Mouse (Mus musculus) heart, embryonic 14.5 days (tissue): Measurements from ENCODE around the gene Catsper2. TPM values are rescaled to one million over a fixed set of nuclear protein-coding genes. Genes with fewer than 3 reads are reported as not detected.

Source experiments
- ATAC-seq: fragments of 200-750 bp; cut with Nextera tagmentation; 2 replicates; pipeline ENCODE4 v1.8.0; 2017; ENCODE audit warnings: low read depth, moderate TSS enrichment; ENCODE audit not compliant: insufficient number of reproducible peaks, insufficient read depth, low FRiP score
- H3K27ac ChIP-seq, 2 experiments: fragments of 200-500 bp in 1 of 2; fragments of 300-500 bp in 1 of 2; sonication (generic) in 1 of 2; replicated peaks in 1 of 2; 2 replicates each; pipeline ENCODE4 v1.5.1; 2012 to 2014; ENCODE audit warnings: low read depth in 2 of 2, low read length in 2 of 2, control low read depth in 1 of 2, mild to moderate bottlenecking in 1 of 2, mixed read lengths in 1 of 2; ENCODE audit not compliant: control insufficient read depth in 1 of 2, insufficient read depth in 1 of 2
- H3K27me3 ChIP-seq: fragments of 300-500 bp; sonication (generic); 2 replicates; pipeline ENCODE4 v1.6.1; 2014; ENCODE audit warnings: mild to moderate bottlenecking, low read length, control low read depth; ENCODE audit not compliant: control insufficient read depth, insufficient read depth
- H3K36me3 ChIP-seq: fragments of 300-500 bp; sonication (generic); 2 replicates; pipeline ENCODE4 v1.6.1; 2014; ENCODE audit warnings: mild to moderate bottlenecking, control low read depth, low read length, mixed read lengths; ENCODE audit not compliant: control insufficient read depth, insufficient read depth
- H3K4me1 ChIP-seq, 2 experiments: fragments of 200-500 bp in 1 of 2; fragments of 300-500 bp in 1 of 2; sonication (generic) in 1 of 2; 2 replicates each; pipeline ENCODE4 v1.6.1; 2012 to 2014; ENCODE audit warnings: low read length in 2 of 2, control low read depth in 1 of 2, mixed read lengths in 1 of 2; ENCODE audit not compliant: control insufficient read depth in 2 of 2, insufficient read depth in 2 of 2
- H3K4me2 ChIP-seq: fragments of 300-500 bp; sonication (generic); 2 replicates; pipeline ENCODE4 v1.6.1; 2014; ENCODE audit warnings: mild to moderate bottlenecking, low read length
- H3K4me3 ChIP-seq, 2 experiments: fragments of 200-500 bp in 1 of 2; fragments of 300-500 bp in 1 of 2; sonication (generic) in 1 of 2; 2 replicates each; pipeline ENCODE4 v1.5.1; 2012 to 2014; ENCODE audit warnings: low read length in 2 of 2, mild to moderate bottlenecking in 2 of 2, control low read depth in 1 of 2, low read depth in 1 of 2, moderate library complexity in 1 of 2; ENCODE audit not compliant: control insufficient read depth in 1 of 2, insufficient read depth in 1 of 2
- H3K9ac ChIP-seq: fragments of 300-500 bp; sonication (generic); 2 replicates; pipeline ENCODE4 v1.6.1; 2014; ENCODE audit warnings: mild to moderate bottlenecking, low read length
- H3K9me3 ChIP-seq: fragments of 300-500 bp; sonication (generic); 2 replicates; pipeline ENCODE4 v1.6.1; 2016; ENCODE audit warnings: low read length, control low read depth; ENCODE audit not compliant: control insufficient read depth
- WGBS: fragments of 180-500 bp; shearing (Covaris S2); extraction: QIAGEN DNeasy Blood & Tissue Kit; methylation state at CpG from one replicate; pipeline ENCODE4 v1.1.7; 2014; 5-methylcytosine and 5-hydroxymethylcytosine counted together
- polyA plus RNA-seq: library from polyadenylated mRNA; unstranded; fragments of >200 nt; fragmentation: Nextera tagmentation; extraction: Ambion mirVana; gene quantifications from 2 replicates; pipeline ENCODE4 v1.2.1, GENCODE M21; 2014

Gene Catsper2
- polyA plus RNA-seq, 1 experiment from 2014 or later, result 3.1 TPM

DNA sequence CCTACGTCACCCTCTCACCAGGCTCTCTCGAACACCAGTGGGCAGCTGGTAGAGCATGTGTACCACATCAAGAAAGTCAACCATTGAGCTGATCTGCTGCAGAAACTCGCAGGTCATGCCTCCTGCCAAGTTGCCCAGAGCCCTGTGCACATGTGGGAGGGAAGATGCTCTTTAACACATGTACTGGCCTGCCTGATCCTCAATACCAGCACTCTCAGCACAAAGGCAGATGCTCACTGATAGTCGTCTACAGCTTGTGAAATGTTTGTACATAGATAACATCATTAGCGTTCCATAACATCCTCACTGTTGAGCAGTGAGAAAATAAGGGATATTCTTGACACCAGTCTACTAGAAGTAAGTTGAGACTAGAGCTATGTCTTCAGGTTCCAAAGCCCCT, 42.7 kb downstream of the Catsper2 start:
- Histone ChIP-seq H3K4me3 (no peak overlapping the region), H3K36me3 (no peaks in the 10 kb centered on the region), H3K9me3 (no peaks in the 10 kb centered on the region), H3K9ac (no peak overlapping the region), H3K27ac (no peak overlapping the region), H3K4me2 (no peak overlapping the region), H3K4me1 (no peaks in the 10 kb centered on the region; a peak in 1 of 4 replicates), H3K27me3 (no peaks in the 10 kb centered on the region)
- ATAC-seq, result no peak
- WGBS, result 84% methylated on average over 5 of the region's 5 CpGs

- Histone ChIP-seq H3K27me3 (no peaks in the 10 kb centered on the region), H3K4me2 (no peak overlapping the region), H3K4me3 (no peak overlapping the region), H3K9me3 (no peaks in the 10 kb centered on the region), H3K27ac (no peak overlapping the region), H3K36me3 (no peaks in the 10 kb centered on the region), H3K9ac (no peak overlapping the region), H3K4me1 (no peaks in the 10 kb centered on the region; a peak in 1 of 4 replicates)
- ATAC-seq, result no peak
- 71% methylated on average over 2 of the region's 2 CpGs for WGBS
Observed at GRCm38 (mm10) chr2:121368831-121369230, 44.8 kb downstream of the Catsper2 start.

GRCm38 (mm10) chr2:121363656-121364055, 49.9 kb downstream of the Catsper2 start:
- Histone ChIP-seq H3K36me3 (no peaks in the 10 kb centered on the region), H3K27me3 (peaks cover 14% of the 10 kb centered on the region), H3K9ac (no peak overlapping the region), H3K4me1 (peaks cover 0 to under 1% of the 10 kb centered on the region in 2 experiments; a peak in 2 of 4 replicates), H3K4me2 (no peak overlapping the region), H3K27ac (no peak overlapping the region), H3K9me3 (no peaks in the 10 kb centered on the region), H3K4me3 (no peak overlapping the region)
- WGBS, result 76% methylated on average over 3 of the region's 3 CpGs
- ATAC-seq, result no peak

DNA sequence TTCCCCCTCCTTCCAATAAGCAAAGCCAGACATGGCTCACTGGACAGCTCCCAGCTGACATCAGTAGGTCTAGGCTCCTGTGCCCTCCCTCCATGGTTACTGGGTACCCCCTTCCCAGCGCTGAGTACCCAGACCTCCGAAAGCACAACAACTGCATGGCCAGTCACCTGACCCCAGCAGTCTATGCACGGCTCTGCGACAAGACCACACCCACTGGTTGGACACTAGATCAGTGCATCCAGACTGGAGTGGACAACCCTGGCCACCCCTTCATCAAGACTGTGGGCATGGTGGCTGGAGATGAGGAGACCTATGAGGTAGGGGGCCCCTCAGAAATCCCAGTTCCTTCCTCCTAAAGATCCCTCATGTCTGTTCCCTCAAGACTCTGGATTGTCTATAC, 54.1 kb downstream of the Catsper2 start:
- H3K36me3 ChIP-seq, result no peaks in the 10 kb centered on the region
- H3K9ac ChIP-seq, result no peak overlapping the region
- no peak for ATAC-seq
- no peaks in the 10 kb centered on the region for H3K9me3 ChIP-seq
- no peak overlapping the region for H3K4me3 ChIP-seq
- 52% methylated on average over 4 of the region's 4 CpGs for WGBS
- H3K27me3 ChIP-seq, result peaks cover 40% of the 10 kb centered on the region
- no peak overlapping the region for H3K4me2 ChIP-seq
- peaks cover 3 to 4% of the 10 kb centered on the region in 2 experiments; a peak in 2 of 4 replicates for H3K4me1 ChIP-seq
- H3K27ac ChIP-seq, result no peak overlapping the region

DNA sequence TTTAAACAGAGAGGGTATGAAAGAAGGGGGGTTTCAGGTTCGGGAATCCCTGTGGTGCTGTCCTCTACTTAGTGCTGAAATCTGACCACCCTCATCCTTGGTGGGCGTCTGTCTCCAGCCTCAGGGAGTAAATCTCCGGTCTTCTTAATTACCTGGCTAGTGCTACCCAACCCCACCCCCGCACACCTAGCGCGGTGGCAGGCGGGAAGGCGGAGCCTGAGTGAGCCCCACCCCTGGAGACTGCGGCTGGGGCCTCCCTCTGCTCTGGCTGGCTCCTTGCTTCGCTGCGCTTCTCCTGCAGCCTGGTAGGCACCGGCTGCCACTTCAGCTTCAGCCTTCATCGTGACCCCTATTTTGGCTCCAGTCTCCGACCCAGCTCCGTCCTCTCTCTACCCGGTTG, 55.2 kb downstream of the Catsper2 start:
- H3K4me2 ChIP-seq, result peak overlapping the region; percentile 22; the same call in 1 of the 2 replicates
- H3K9me3 ChIP-seq, result no peaks in the 10 kb centered on the region
- H3K9ac ChIP-seq, result no peak overlapping the region
- WGBS, result under 1% methylated on average over 16 of the region's 16 CpGs
- no peaks in the 10 kb centered on the region for H3K36me3 ChIP-seq
- peaks cover 6 to 11% of the 10 kb centered on the region in 2 experiments; a peak in 3 of 4 replicates for H3K4me1 ChIP-seq
- ATAC-seq, result no peak
- no peak overlapping the region for H3K27ac ChIP-seq
- H3K27me3 ChIP-seq, result peaks cover 40% of the 10 kb centered on the region
- H3K4me3 ChIP-seq, result no peak overlapping the region

- WGBS, result 1% methylated on average over 4 of the region's 4 CpGs
- H3K36me3 ChIP-seq, result no peaks in the 10 kb centered on the region
- H3K4me3 ChIP-seq, result no peak overlapping the region
- no peaks in the 10 kb centered on the region for H3K9me3 ChIP-seq
- H3K27me3 ChIP-seq, result peaks cover 40% of the 10 kb centered on the region
- no peak overlapping the region for H3K9ac ChIP-seq
- peaks cover 6 to 13% of the 10 kb centered on the region in 2 experiments; a peak in 3 of 4 replicates for H3K4me1 ChIP-seq
- H3K27ac ChIP-seq, result no peak overlapping the region
- no peak overlapping the region for H3K4me2 ChIP-seq
- ATAC-seq, result no peak
Observed at GRCm38 (mm10) chr2:121357961-121358360, 55.6 kb downstream of the Catsper2 start.

- Histone ChIP-seq H3K4me3 (no peak within 1 kb of the TSS), H3K4me2 (peak within 1 kb of the TSS; percentile 22; the same call in 1 of the 2 replicates), H3K4me1 (peaks cover 6 to 13% of the 10 kb centered on the region in 2 experiments; a peak in 3 of 4 replicates), H3K27ac (no peak within 1 kb of the TSS), H3K27me3 (peaks cover 40% of the 10 kb centered on the region), H3K9me3 (no peaks in the 10 kb centered on the region), H3K9ac (no peak within 1 kb of the TSS), H3K36me3 (no peaks in the 10 kb centered on the region)
- 38% methylated on average over 5 of the region's 5 CpGs for WGBS
- no peak for ATAC-seq
Observed at GRCm38 (mm10) chr2:121357494-121357893, 56.1 kb downstream of the Catsper2 start, which contains the start of gene Ckmt1. Ckmt1 (plus strand) TSS chr2:121357714.
